Mouse (Mus musculus) A20 (cell line): ENCODE results near the gene Olfr457.
"Not testable (repeated sequence)": the region's sequence is repeated elsewhere in the genome, so short reads cannot be mapped to it uniquely, and the experiment has no call there.

ENCODE experiments used
- DNase-seq: peaks from one replicate; pipeline ENCODE4 v3.0.0-alpha.2; 2011; ENCODE audit warnings: low read depth, low spot score

The Olfr457 gene

DNA sequence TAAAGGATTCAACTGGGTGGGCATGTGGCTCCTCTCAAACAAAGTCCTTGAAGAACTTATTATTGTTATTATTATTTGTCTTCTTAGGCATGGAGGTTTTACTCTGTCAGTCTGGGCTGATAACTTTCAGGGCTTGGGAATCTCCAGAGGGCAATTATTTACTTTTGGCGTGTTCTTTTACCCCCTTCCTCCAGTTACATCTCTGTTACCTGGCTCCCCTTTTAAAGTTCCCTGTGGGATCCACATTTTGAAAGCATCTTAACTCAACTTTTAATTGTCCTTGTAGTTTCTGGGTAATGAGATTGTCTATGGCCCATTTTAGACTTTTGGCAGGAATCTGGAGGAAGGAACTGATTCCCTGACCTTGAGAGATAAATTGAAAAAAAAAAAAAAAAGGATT lies at the start of gene Olfr457:
Gene Olfr457 (minus strand): TSS at position 101 of the 400 bp plus-strand sequence.
- no peak for DNase-seq

- DNase-seq = no peak
Observed at GRCm38 (mm10) chr6:42513461-42513860, 37.3 kb upstream of the Olfr457 start.

- DNase-seq = no peak
Observed at GRCm38 (mm10) chr6:42509311-42509710, 33.2 kb upstream of the Olfr457 start.

GRCm38 (mm10) chr6:42503478-42503877 lies 27.3 kb upstream of the Olfr457 start:
- no peak for DNase-seq

DNA sequence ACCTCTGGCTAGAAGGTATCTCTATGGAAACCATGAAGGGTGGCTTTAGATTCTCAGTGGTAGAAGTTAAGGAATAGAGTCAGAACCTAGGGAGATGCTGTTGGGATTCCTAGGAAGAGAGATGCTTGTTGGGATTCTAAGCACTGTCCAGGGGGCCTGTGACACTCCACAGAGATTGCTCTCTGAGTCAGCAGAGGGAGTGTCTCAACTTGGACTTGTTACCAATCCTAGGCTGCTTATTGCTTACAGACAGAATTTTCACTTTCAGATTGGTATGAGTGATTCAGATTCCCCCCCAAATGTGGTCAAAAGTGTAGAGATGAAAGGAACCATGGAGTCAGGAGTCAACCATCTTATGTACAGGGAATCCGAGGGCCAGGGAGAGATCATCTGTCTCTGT lies 13.6 kb upstream of the Olfr457 start:
- no peak for DNase-seq

GRCm38 (mm10) chr6:42487114-42487513 lies 11.0 kb upstream of the Olfr457 start, which contains the start of gene Olfr456:
Gene Olfr456, minus strand, starts transcription at chr6:42487214.
- DNase-seq = no peak

DNA sequence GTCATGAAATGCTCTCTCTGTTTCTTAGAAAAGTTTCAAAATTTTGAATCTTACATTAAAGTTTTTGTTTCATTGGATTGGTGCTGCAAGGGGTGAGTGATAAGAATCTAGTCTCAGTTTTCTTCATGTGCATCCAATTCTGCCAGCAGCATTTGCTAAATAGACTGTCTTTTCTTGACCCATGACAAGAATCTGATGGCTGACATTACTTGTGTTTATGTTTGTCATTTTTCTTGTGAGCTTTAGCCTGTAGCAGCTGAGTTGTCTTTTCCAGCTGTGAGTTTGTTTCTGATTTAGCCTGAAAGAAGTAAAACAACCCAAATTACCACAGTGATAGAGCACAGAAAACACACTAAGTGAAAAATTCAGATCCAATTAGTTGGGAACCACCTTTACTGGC lies 8.5 kb upstream of the Olfr457 start:
- no peak for DNase-seq

- not testable (repeated sequence) for DNase-seq
Observed at GRCm38 (mm10) chr6:42471298-42471697, 4.8 kb downstream of the Olfr457 start.

DNA sequence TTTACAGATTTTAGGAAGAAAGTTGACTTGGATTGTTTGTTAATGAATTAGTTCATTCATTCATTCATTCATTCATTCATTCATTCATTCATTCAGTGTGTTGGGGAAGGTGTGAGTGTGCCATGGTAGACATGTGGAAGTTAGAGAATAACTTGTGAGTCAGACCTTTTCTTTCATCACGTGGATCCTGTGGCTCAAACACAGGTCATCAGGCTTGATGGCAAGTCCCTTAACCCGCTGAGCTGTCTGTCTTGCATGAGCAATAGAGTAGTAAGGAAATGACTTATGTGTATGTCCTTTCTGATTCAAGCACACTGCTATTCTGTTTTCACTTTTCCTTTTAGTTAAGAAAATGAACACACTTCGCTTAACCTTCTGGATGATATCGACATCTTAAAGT lies 5.6 kb downstream of the Olfr457 start:
- DNase-seq = peak; percentile 6

- no peak for DNase-seq
Observed at GRCm38 (mm10) chr6:42465096-42465495, 11.0 kb downstream of the Olfr457 start, which contains the start of gene Olfr458. Gene Olfr458, minus strand, starts transcription at chr6:42465196.

DNA sequence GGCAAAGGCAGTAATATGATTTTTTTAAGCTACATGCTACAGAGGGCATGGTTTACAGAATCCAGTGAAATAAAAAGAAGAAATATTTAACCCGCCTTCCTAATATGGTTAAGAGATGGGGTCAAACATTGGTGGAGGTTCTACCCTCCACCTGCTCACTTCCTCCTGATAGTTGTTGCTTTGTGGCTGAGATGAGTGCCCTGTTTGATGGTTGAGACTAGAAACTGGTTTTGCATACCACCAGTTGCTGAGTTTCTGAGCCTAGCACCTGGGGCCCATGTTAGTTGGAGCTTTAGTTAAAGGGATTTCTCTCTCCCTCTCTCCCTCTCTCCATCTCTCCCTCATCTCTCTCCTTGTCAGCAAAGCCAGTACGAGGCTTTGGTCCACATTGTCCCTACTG lies 28.8 kb downstream of the Olfr457 start:
- DNase-seq = peak; percentile 85

- DNase-seq = no peak
Observed at GRCm38 (mm10) chr6:42444491-42444890, 31.6 kb downstream of the Olfr457 start.

DNA sequence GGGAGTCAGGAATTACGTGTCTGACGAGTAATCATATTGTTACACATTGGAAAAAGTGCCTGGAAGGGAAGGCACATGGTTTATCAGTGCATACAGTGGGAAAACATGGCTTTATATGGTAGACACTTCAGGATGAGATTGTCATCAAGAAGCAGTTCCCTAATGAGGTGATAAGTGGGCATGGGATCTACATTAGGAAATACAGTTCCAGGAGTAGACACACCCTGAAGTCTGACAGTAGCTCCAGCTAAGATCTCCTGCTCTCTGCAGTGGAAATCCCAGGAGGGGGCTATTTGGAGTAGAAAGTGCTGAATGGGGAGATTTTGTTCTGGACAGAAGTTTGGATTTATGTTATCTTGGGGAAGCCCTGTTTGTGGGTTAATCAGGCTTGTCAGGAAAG lies 34.7 kb downstream of the Olfr457 start:
- no peak for DNase-seq

- DNase-seq = no peak
Observed at GRCm38 (mm10) chr6:42435490-42435889, 40.6 kb downstream of the Olfr457 start.

GRCm38 (mm10) chr6:42434446-42434845 lies 41.7 kb downstream of the Olfr457 start, which contains the start of gene Tas2r126:
Gene Tas2r126, plus strand, starts transcription at chr6:42434535.
- no peak for DNase-seq

GRCm38 (mm10) chr6:42433554-42433953 lies 42.6 kb downstream of the Olfr457 start:
- no peak for DNase-seq

- no peak for DNase-seq
Observed at GRCm38 (mm10) chr6:42426337-42426736, 49.8 kb downstream of the Olfr457 start.

DNA sequence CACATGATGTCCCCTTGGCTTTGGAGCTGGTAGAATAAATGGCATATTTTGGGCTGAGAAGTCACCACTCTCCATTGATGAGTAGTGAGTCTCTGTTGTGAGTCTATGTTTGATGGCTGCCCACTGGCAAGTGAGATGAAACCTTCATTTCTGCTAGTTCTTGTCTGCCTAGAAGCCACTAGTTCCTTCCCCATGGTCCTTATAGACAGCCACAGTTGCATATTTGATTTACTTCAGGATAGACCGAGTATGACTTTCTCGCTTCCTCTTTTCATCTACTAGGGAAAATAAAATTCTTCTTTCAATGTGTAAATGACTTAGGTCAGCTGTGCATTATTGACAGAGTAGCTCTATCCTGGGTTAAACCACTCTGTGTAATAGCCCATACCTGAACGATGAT lies 51.7 kb downstream of the Olfr457 start:
- peak; percentile 69 for DNase-seq

DNA sequence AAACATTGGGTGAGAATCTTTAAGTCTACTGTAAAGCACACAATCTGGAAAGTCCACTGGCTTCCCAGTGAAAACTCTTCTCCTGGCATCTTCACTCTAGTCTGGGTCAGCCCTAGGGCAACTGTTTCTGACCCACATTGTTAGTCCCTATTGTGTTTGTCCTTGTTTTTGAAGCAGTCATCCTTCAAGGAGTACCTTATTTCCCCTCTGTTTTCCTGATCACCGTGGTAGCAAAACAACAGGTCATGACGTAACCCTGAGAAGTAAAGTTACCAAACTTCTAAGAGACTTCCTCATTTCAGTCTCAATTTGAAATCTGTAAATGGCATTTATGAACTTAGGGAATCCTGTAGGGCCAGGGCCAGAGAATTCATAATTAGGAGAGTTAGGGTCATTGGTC lies 54.7 kb downstream of the Olfr457 start:
- DNase-seq = peak; percentile 68

GRCm38 (mm10) chr6:42419443-42419842 lies 56.7 kb downstream of the Olfr457 start:
- DNase-seq = no peak
